16 mouse cellular contexts compared by ENCODE assay signal in the genomic region with DNA sequence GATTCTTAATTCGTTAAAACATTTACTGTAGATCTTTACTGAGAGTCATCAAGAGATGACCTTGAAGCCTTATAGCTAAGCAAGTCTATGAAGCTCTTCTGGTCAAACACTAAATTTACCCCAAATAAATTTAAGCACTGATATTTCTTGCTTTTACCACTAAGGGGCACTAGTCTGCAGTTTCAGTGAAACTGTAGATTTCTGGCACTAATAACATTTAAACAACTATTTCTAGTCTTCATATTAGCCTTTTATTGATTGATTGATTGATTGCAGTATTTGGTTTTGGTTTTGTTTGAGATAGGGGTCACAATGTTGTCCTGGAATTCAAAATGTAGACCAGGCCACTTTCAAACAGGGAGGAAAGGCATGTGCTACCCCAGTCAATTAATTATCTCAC. TPM values are rescaled to one million over a fixed set of nuclear protein-coding genes. Genes with fewer than 3 reads are reported as not detected.
DNase-seq lines count a peak whose midpoint lies in the region; ATAC-seq and TF ChIP-seq lines count a peak whose summit lies in the region.
"Had no signal": no experiment of that assay in that cellular context is flagged by ENCODE, and none has a peak within 500 bp of the region (broad histone marks: within the 10 kb centered on the region; RNA-seq: fewer than 3 reads in every experiment).

No protein-coding gene starts in this region.

- peaks cover 22% of the 10 kb centered on the region for H3K36me3 ChIP-seq in forebrain, postnatal 0 days (ENCODE audit: insufficient read depth)
- peaks cover 7% of the 10 kb centered on the region for H3K36me3 ChIP-seq in forebrain, embryonic 11.5 days (ENCODE audit: control insufficient read depth, insufficient read depth, low read length)
- H3K36me3 ChIP-seq in limb, embryonic 14.5 days (ENCODE audit: control insufficient read depth, insufficient read depth, low read length), result peaks cover 72% of the 10 kb centered on the region
- H3K36me3 ChIP-seq in limb, embryonic 10.5 days, result peaks cover 86% of the 10 kb centered on the region

- no peak for ATAC-seq in forebrain, postnatal 0 days
- ATAC-seq in forebrain, embryonic 11.5 days (replicated peaks; ENCODE audit: low FRiP score), result no peak
- no peak for ATAC-seq in limb, embryonic 14.5 days (ENCODE audit: low FRiP score, low read depth)
- ATAC-seq: activated CD4-positive, CD25-positive, alpha-beta regulatory T cell, adult 4 months had no signal

- H3K4me2 ChIP-seq in forebrain, postnatal 0 days (ENCODE audit: low read depth), result no peak overlapping the region
- H3K4me2 ChIP-seq in forebrain, embryonic 11.5 days (ENCODE audit: low read depth, low read length, severe bottlenecking), result no peak overlapping the region
- H3K4me2 ChIP-seq in limb, embryonic 14.5 days (replicated peaks; ENCODE audit: low read depth, low read length, severe bottlenecking), result no peak overlapping the region
- H3K4me2 ChIP-seq: heart, embryonic 15.5 days; liver, embryonic 13.5 days; neural tube, embryonic 12.5 days had no signal

- no peaks in the 10 kb centered on the region for H3K27me3 ChIP-seq in forebrain, postnatal 0 days (ENCODE audit: insufficient read depth, low read length)
- H3K27me3 ChIP-seq in forebrain, embryonic 11.5 days (ENCODE audit: control insufficient read depth, insufficient read depth, low read length), result no peaks in the 10 kb centered on the region
- H3K27me3 ChIP-seq in limb, embryonic 14.5 days (ENCODE audit: control insufficient read depth, insufficient read depth, low read length), result no peaks in the 10 kb centered on the region
- H3K27me3 ChIP-seq in limb, embryonic 10.5 days (ENCODE audit: low read depth, poor library complexity, severe bottlenecking), result no peaks in the 10 kb centered on the region
- H3K27me3 ChIP-seq: heart, embryonic 15.5 days; liver, embryonic 13.5 days; neural tube, embryonic 12.5 days had no signal

- no peak overlapping the region for H3K27ac ChIP-seq in forebrain, postnatal 0 days (ENCODE audit: low read depth, low read length)
- no peak overlapping the region for H3K27ac ChIP-seq in forebrain, embryonic 11.5 days (ENCODE audit: low read depth, low read length)
- no peak overlapping the region for H3K27ac ChIP-seq in limb, embryonic 14.5 days (replicated peaks; ENCODE audit: low read depth, low read length)
- no peak overlapping the region for H3K27ac ChIP-seq in limb, embryonic 10.5 days
- H3K27ac ChIP-seq: heart, embryonic 15.5 days; liver, embryonic 13.5 days; neural tube, embryonic 12.5 days had no signal

- H3K9me3 ChIP-seq in forebrain, postnatal 0 days (ENCODE audit: low read length), result no peaks in the 10 kb centered on the region
- no peaks in the 10 kb centered on the region for H3K9me3 ChIP-seq in forebrain, embryonic 11.5 days (ENCODE audit: control insufficient read depth, low read length)
- no peaks in the 10 kb centered on the region for H3K9me3 ChIP-seq in limb, embryonic 14.5 days (ENCODE audit: control insufficient read depth, low read length)
- no peaks in the 10 kb centered on the region for H3K9me3 ChIP-seq in limb, embryonic 10.5 days (replicated peaks)
- H3K9me3 ChIP-seq: heart, embryonic 15.5 days; liver, embryonic 13.5 days; megakaryocyte, embryonic 14.5 days; neural tube, embryonic 12.5 days had no signal

- no peak overlapping the region for H3K9ac ChIP-seq in forebrain, postnatal 0 days
- no peak overlapping the region for H3K9ac ChIP-seq in forebrain, embryonic 11.5 days (ENCODE audit: low read length)
- no peak overlapping the region for H3K9ac ChIP-seq in limb, embryonic 14.5 days (ENCODE audit: low read depth, low read length, severe bottlenecking)
- H3K9ac ChIP-seq: heart, embryonic 15.5 days; neural tube, embryonic 12.5 days had no signal

- peak; percentile 26 for DNase-seq in forebrain, postnatal 0 days
- DNase-seq in forebrain, embryonic 11.5 days (ENCODE audit: low spot score), result no peak
- peak; percentile 25 for DNase-seq in limb, embryonic 14.5 days (ENCODE audit: low spot score)
- DNase-seq in limb, embryonic 10.5 days (ENCODE audit: low spot score), result no peak
- DNase-seq in CD4-positive helper T cell, adult 2 months (ENCODE audit: low read depth, low spot score), result peak; percentile 36
- peak; percentile 47 for DNase-seq in induced T-regulatory cell, adult 2 months (ENCODE audit: low read depth)
- DNase-seq in cerebellum, postnatal 14 days, result no peak
- no peak for DNase-seq in cerebellum, adult 18-20 months
- DNase-seq: gastrocnemius, postnatal 10 days; kidney, adult 18-20 months; liver, embryonic 13.5 days; right cerebral cortex, postnatal 14 days had no signal

- TF ChIP-seq CTCF in forebrain, postnatal 0 days (IDR thresholded peaks at IDR 0.05; ENCODE audit: low read depth), result peak; percentile 65

- no peak for TF ChIP-seq POLR2A in limb, embryonic 14.5 days (IDR thresholded peaks at IDR 0.05; ENCODE audit: borderline replicate concordance, extremely low read depth, insufficient read depth, insufficient read length)

- H3K4me3 ChIP-seq in forebrain, postnatal 0 days (ENCODE audit: low read depth, low read length), result no peak overlapping the region
- no peak overlapping the region for H3K4me3 ChIP-seq in forebrain, embryonic 11.5 days (ENCODE audit: low read depth, low read length)
- no peak overlapping the region for H3K4me3 ChIP-seq in limb, embryonic 14.5 days (replicated peaks; ENCODE audit: low read length)
- H3K4me3 ChIP-seq in limb, embryonic 10.5 days, result no peak overlapping the region
- H3K4me3 ChIP-seq: heart, embryonic 15.5 days; liver, embryonic 13.5 days; megakaryocyte, embryonic 14.5 days; neural tube, embryonic 12.5 days had no signal

- 91% methylated on average over 1 of the region's 1 CpGs for WGBS in forebrain, postnatal 0 days
- WGBS in forebrain, embryonic 11.5 days, result 83% methylated on average over 1 of the region's 1 CpGs
- 87% methylated on average over 1 of the region's 1 CpGs for WGBS in limb, embryonic 14.5 days
- WGBS in limb, embryonic 10.5 days, result 83% methylated on average over 1 of the region's 1 CpGs

- H3K4me1 ChIP-seq in forebrain, postnatal 0 days (ENCODE audit: insufficient read depth), result no peaks in the 10 kb centered on the region
- H3K4me1 ChIP-seq in forebrain, embryonic 11.5 days (replicated peaks; ENCODE audit: control insufficient read depth, insufficient read depth, low read length), result no peaks in the 10 kb centered on the region
- H3K4me1 ChIP-seq in limb, embryonic 14.5 days (ENCODE audit: control insufficient read depth, insufficient read depth, low read length), result 0 out of 2 replicates have a peak, but pooled peaks cover 3% of the 10 kb centered on the region
- H3K4me1 ChIP-seq in limb, embryonic 10.5 days, result 0 out of 2 replicates have a peak, but pooled peaks cover 3% of the 10 kb centered on the region
- H3K4me1 ChIP-seq: heart, embryonic 15.5 days; megakaryocyte, embryonic 14.5 days; neural tube, embryonic 12.5 days had no signal

RNA-seq across cellular contexts. Expression of a gene that starts 20.9 kb away (rescaled TPM):
- total RNA-seq in forebrain, postnatal 0 days (2014; rRNA removed), result 12.6 and 16.6 TPM in 2 replicates
- 11.3 and 14.2 TPM in 2 replicates for polyA plus RNA-seq in forebrain, postnatal 0 days (2015; fragmentation: Nextera tagmentation; extraction: Ambion mirVana)
- polyA plus RNA-seq in forebrain, embryonic 11.5 days (2014; fragmentation: Nextera tagmentation; extraction: Ambion mirVana), result 120 TPM in 2 replicates
- polyA plus RNA-seq in limb, embryonic 14.5 days (2012; rRNA removed), result 38.2 and 55.2 TPM in 2 replicates
- polyA plus RNA-seq in limb, embryonic 14.5 days (2014; fragmentation: Nextera tagmentation; extraction: Ambion mirVana), result 120 and 121 TPM in 2 replicates
- polyA plus RNA-seq in limb, embryonic 10.5 days (2016; fragmentation: Nextera tagmentation; extraction: Ambion mirVana), result 73.9 and 85.3 TPM in 2 replicates

RNA-seq across cellular contexts. Expression of a gene that starts 38.2 kb away (rescaled TPM):
- total RNA-seq in forebrain, postnatal 0 days (2014; rRNA removed), result under 0.01 TPM in 1 of 2 replicates, not detected in the other
- polyA plus RNA-seq in forebrain, postnatal 0 days (2015; fragmentation: Nextera tagmentation; extraction: Ambion mirVana), result not detected in 2 replicates
- polyA plus RNA-seq in forebrain, embryonic 11.5 days (2014; fragmentation: Nextera tagmentation; extraction: Ambion mirVana), result not detected in 2 replicates
- 3.4 and 3.6 TPM in 2 replicates for polyA plus RNA-seq in limb, embryonic 14.5 days (2012; rRNA removed)
- 2.2 TPM in 2 replicates for polyA plus RNA-seq in limb, embryonic 14.5 days (2014; fragmentation: Nextera tagmentation; extraction: Ambion mirVana)
- 0.10 TPM in 1 of 2 replicates, not detected in the other for polyA plus RNA-seq in limb, embryonic 10.5 days (2016; fragmentation: Nextera tagmentation; extraction: Ambion mirVana)
- polyA plus RNA-seq: activated CD4-positive, CD25-positive, alpha-beta regulatory T cell, adult 4 months; heart, embryonic 15.5 days had no signal

RNA-seq across cellular contexts. Expression of a gene that starts 47.5 kb away (rescaled TPM):
- total RNA-seq in forebrain, postnatal 0 days (2014; rRNA removed), result 43.9 and 84.0 TPM in 2 replicates
- 47.5 and 48.8 TPM in 2 replicates for polyA plus RNA-seq in forebrain, postnatal 0 days (2015; fragmentation: Nextera tagmentation; extraction: Ambion mirVana)
- polyA plus RNA-seq in forebrain, embryonic 11.5 days (2014; fragmentation: Nextera tagmentation; extraction: Ambion mirVana), result 64.7 and 73.9 TPM in 2 replicates
- 79.4 and 81.3 TPM in 2 replicates for polyA plus RNA-seq in limb, embryonic 14.5 days (2012; rRNA removed)
- polyA plus RNA-seq in limb, embryonic 14.5 days (2014; fragmentation: Nextera tagmentation; extraction: Ambion mirVana), result 78.0 and 87.7 TPM in 2 replicates
- 51.8 and 61.3 TPM in 2 replicates for polyA plus RNA-seq in limb, embryonic 10.5 days (2016; fragmentation: Nextera tagmentation; extraction: Ambion mirVana)

Comparison
In these comparisons a context has a peak if more than half of its experiments do, and no peak if none do; other contexts are left out.
1. DNase-seq: peak in forebrain, postnatal 0 days (single experiment), limb, embryonic 14.5 days (single experiment), CD4-positive helper T cell, adult 2 months (single experiment) and induced T-regulatory cell, adult 2 months (single experiment); none in forebrain, embryonic 11.5 days (single experiment), limb, embryonic 10.5 days (single experiment), cerebellum, postnatal 14 days (0 of 2) and cerebellum, adult 18-20 months (0 of 2).